Mouse (Mus musculus) kidney, adult 2 months (tissue): ENCODE results near the gene Fam184b. TPM values are rescaled to one million over a fixed set of nuclear protein-coding genes. Genes with fewer than 3 reads are reported as not detected.
A peak's percentile ranks its signal among the peaks of the same experiment; 100 is the strongest.

Experiments
- DNase-seq: peaks from one replicate; pipeline ENCODE4 v3.0.0; 2021
- H3K27ac ChIP-seq: fragments of 200-500 bp; 2 replicates; pipeline ENCODE4 v1.5.1; 2012; ENCODE audit warnings: low read depth, low read length, control low read depth, inconsistent platforms; ENCODE audit not compliant: insufficient read depth
- H3K27me3 ChIP-seq: fragments of 200-500 bp; replicated peaks from 2 replicates; pipeline ENCODE4 v1.6.1; 2012; ENCODE audit warnings: mild to moderate bottlenecking, moderate library complexity, low read length, inconsistent platforms; ENCODE audit not compliant: control insufficient read depth, insufficient read depth
- H3K36me3 ChIP-seq: fragments of 200-500 bp; 2 replicates; pipeline ENCODE4 v1.6.1; 2012; ENCODE audit warnings: mild to moderate bottlenecking, moderate library complexity, low read length, inconsistent platforms; ENCODE audit not compliant: control insufficient read depth, insufficient read depth
- H3K4me1 ChIP-seq: fragments of 200-500 bp; 2 replicates; pipeline ENCODE4 v1.6.1; 2011; ENCODE audit warnings: low read length; ENCODE audit not compliant: control insufficient read depth, insufficient read depth
- H3K4me3 ChIP-seq: fragments of 200-500 bp; 2 replicates; pipeline ENCODE4 v1.5.1; 2011; ENCODE audit warnings: mild to moderate bottlenecking, low read depth, low read length, control low read depth; ENCODE audit not compliant: insufficient read depth
- CTCF ChIP-seq: fragments of 200-500 bp; conservative IDR thresholded peaks from 2 replicates; pipeline ENCODE4 v1.5.1; 2011; ENCODE audit warnings: low read depth, mild to moderate bottlenecking, control low read depth, low read length, moderate library complexity, mixed read lengths; ENCODE audit not compliant: insufficient read depth, insufficient read length
- POLR2A ChIP-seq: fragments of 200-500 bp; IDR thresholded peaks from one replicate; pipeline ENCODE4 v1.6.1; 2011; ENCODE audit warnings: low read depth, low read length, control low read depth
- WGBS: fragments of 180-500 bp; shearing (Covaris S2); methylation state at CpG from one replicate; pipeline ENCODE4 v1.1.7; 2018; 5-methylcytosine and 5-hydroxymethylcytosine counted together
- polyA plus RNA-seq: library from polyadenylated mRNA; depleted of rRNA; stranded (reverse); fragments of >200 nt; gene quantifications from 2 replicates; pipeline ENCODE4 v1.2.3, GENCODE M21; 2012

The Fam184b gene
- polyA plus RNA-seq, 1 experiment = 0.11 TPM

DNA sequence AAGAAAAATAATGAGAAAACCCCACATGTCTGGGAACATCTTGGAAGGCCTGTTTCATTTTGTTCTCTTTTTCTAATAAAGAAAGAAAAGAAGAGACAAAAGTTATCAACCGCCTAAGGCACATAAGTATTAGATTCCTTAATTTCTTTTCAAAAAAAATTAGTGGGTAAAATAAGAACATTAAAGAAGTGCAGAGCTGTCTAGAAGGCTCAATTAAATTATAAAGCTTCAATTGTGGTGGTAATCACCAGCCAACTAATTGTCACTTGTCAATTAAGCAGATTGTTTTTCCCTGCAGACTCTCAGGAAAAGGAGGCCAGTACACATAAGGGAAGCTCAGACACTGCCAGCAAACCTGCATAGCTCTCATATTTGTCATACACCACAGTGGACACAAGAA lies 73.6 kb downstream of the Fam184b start:
- H3K36me3 ChIP-seq = no peaks in the 10 kb centered on the region
- TF ChIP-seq POLR2A = no peak
- TF ChIP-seq CTCF = no peak
- no peak for DNase-seq
- no peak overlapping the region for H3K27ac ChIP-seq
- H3K4me3 ChIP-seq = no peak overlapping the region
- no peaks in the 10 kb centered on the region for H3K27me3 ChIP-seq
- WGBS = 98% methylated on average over 1 of the region's 1 CpGs
- H3K4me1 ChIP-seq = no peaks in the 10 kb centered on the region

- no peaks in the 10 kb centered on the region for H3K27me3 ChIP-seq
- DNase-seq = peak; percentile 61
- no peak overlapping the region for H3K4me3 ChIP-seq
- TF ChIP-seq POLR2A (no peak), CTCF (no peak)
- H3K36me3 ChIP-seq = no peaks in the 10 kb centered on the region
- WGBS = 38% methylated on average over 6 of the region's 6 CpGs
- no peak overlapping the region for H3K27ac ChIP-seq
- no peaks in the 10 kb centered on the region for H3K4me1 ChIP-seq
Observed at GRCm38 (mm10) chr5:45564054-45564453, 75.4 kb downstream of the Fam184b start.

GRCm38 (mm10) chr5:45549586-45549985 lies 89.8 kb downstream of the Fam184b start:
- TF ChIP-seq CTCF (no peak), POLR2A (no peak)
- WGBS = 87% methylated on average over 1 of the region's 1 CpGs
- H3K4me3 ChIP-seq = no peak overlapping the region
- no peak overlapping the region for H3K27ac ChIP-seq
- no peak for DNase-seq
- H3K27me3 ChIP-seq = no peaks in the 10 kb centered on the region
- no peaks in the 10 kb centered on the region for H3K4me1 ChIP-seq
- no peaks in the 10 kb centered on the region for H3K36me3 ChIP-seq

DNA sequence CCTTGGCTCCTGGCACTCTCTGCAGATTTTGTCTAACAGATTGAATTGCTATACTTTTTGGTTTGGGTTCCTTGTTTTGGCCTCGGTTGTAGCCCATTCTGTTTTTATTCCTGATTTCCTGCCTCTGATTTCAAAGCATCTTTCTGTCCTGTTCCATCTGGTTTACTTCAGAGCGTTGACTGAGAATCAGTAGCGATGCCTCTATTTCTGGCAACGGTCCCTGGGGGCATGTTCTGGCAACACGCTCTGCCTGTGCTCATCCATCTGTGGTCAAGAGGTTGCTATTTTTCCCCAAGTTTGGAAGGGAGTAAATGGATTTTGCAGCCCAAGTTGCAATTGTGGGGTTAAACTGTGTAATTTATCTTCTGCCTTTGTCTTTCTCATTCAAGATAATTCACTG lies 96.0 kb downstream of the Fam184b start:
- H3K4me1 ChIP-seq = no peaks in the 10 kb centered on the region
- TF ChIP-seq CTCF (no peak), POLR2A (no peak)
- no peak overlapping the region for H3K27ac ChIP-seq
- no peak for DNase-seq
- H3K4me3 ChIP-seq = no peak overlapping the region
- H3K27me3 ChIP-seq = no peaks in the 10 kb centered on the region
- no peaks in the 10 kb centered on the region for H3K36me3 ChIP-seq
- WGBS = 30% methylated on average over 5 of the region's 5 CpGs

- WGBS = 57% methylated on average over 10 of the region's 10 CpGs
- TF ChIP-seq POLR2A = no peak
- TF ChIP-seq CTCF = peak; percentile 17; the same call in 1 of the 2 replicates
- no peak overlapping the region for H3K4me3 ChIP-seq
- DNase-seq = no peak
- H3K27me3 ChIP-seq = no peaks in the 10 kb centered on the region
- no peaks in the 10 kb centered on the region for H3K4me1 ChIP-seq
- H3K36me3 ChIP-seq = no peaks in the 10 kb centered on the region
- no peak overlapping the region for H3K27ac ChIP-seq
Observed at GRCm38 (mm10) chr5:45539502-45539901, 99.9 kb downstream of the Fam184b start.

DNA sequence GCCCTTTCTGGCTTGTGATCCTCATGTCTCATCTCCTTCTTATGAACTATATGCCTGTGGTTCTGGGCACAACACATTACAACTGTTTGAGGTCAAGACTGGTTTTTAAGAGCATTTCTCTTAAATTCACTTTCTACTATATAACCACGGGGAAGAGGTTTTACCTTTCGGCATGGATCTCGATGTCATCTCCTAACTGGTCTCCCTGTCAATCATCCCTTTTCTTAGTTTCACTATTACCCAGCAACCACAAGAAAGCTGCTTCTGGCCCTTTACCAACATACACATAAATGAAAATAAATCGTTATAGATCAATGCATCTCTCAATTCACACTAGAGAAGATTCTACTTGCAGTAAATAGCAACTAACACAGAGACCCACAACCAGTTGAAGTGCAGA lies 104.2 kb downstream of the Fam184b start:
- Histone ChIP-seq H3K4me1 (peaks cover 3% of the 10 kb centered on the region; the same call in 1 of the 2 replicates), H3K36me3 (no peaks in the 10 kb centered on the region), H3K4me3 (no peak overlapping the region), H3K27me3 (no peaks in the 10 kb centered on the region), H3K27ac (no peak overlapping the region)
- 57% methylated on average over 4 of the region's 4 CpGs for WGBS
- TF ChIP-seq POLR2A = no peak
- no peak for TF ChIP-seq CTCF
- no peak for DNase-seq

DNA sequence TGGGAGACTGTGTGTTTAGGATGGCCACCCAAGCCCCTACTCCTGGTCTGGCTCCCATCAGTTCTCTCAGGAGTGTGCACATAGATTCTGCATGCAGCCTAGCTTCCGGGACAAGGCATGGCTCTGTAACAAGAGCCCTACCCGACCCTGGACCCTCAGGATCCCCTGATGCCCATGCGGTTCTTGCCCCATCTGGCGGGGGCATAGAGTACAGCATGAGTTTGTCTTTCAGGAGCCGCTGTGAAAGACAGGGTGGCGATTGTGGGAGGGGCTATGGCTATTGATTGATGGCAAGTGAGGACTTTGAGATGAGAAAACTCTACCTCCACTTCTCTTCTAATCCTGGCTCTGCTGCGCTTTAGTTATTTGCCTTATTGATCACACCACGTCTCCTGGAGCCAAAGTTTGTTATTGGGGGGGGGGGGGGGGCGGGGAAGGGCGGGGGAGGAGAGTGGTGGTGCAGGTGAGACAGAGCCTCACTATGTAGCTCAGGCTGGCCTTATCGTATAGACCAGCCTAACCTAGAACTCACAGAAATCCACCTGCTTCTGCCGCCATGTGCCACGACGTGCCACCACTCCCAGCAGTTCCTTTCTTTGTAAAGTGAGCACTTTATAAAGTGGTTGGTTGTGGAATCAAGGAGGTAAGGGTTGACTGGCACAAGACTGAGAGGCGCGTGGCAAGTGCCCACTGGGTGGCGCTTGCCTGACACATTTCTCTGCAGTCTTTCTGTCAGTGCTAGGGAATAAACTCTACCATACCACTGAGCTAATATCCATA lies 104.9 kb downstream of the Fam184b start:
- Histone ChIP-seq H3K27ac (no peak overlapping the region), H3K4me3 (peak overlapping the region; percentile 5; the same call in 1 of the 2 replicates)

More for the DNA sequence above, 104.9 kb downstream of the Fam184b start:
- DNase-seq = peak; percentile 92
- 6% methylated on average over 17 of the region's 17 CpGs for WGBS
- no peak for TF ChIP-seq POLR2A
- TF ChIP-seq CTCF = peak; percentile 81
- Histone ChIP-seq H3K4me1 (peaks cover 3% of the 10 kb centered on the region; the same call in 1 of the 2 replicates), H3K27me3 (no peaks in the 10 kb centered on the region), H3K36me3 (no peaks in the 10 kb centered on the region)
